Mouse (Mus musculus): ENCODE measurements at regions not wholly inside any gene's neighbourhood (a gene's known extent, or its start where the extent isn't known, plus 50 kb on each side); places are given as distances from the start of the nearest gene placed in this dataset.

DNA sequence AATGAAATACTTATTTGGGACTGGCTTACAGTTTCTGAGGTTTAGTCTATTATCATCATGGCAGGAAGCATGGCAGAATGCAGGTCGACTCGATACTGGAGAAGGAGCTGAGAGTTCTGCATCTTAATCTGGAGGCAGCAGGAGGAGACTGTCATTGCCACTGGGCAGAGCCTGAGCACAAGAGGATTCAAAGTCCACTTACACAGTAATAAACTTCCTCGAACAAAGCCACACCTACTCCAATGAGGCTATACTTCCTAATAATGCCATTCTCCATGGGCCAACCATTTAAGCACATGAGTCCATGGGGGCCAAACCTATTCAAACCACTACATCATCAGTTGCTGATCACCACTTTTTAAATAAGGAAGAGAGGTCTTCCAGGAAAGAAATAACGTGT lies 393.5 kb downstream of the Gja1 start:
- DNase-seq (ENCODE audit: low read depth, low spot score) = no peak

DNA sequence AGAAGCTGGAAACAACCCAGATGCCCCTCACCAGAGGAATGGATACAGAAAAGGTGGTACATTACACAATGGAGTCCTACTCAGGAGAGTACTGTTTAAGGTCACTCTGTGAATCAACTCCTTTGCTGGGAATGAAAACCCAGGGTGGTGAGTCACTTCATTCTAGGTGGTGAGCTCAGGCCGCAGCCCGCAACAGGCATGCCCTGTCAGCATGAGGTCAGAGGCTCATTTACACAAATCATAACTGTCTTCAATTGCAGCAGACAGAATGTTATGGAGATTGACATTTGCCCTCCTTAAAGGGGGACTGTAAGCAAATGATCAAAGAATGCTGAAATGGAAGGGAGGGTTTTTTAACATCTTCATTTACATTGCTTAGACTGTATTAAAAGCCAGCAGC lies 405.1 kb downstream of the Gja1 start:
- DNase-seq (ENCODE audit: low read depth, low spot score) = no peak

- DNase-seq (ENCODE audit: low read depth, low spot score) = no peak
Measured at GRCm38 (mm10) chr10:56783941-56784340, 406.8 kb downstream of the Gja1 start.

- no peak for DNase-seq (ENCODE audit: low read depth, low spot score)
Measured at GRCm38 (mm10) chr10:56788081-56788480, 411.0 kb downstream of the Gja1 start.

DNA sequence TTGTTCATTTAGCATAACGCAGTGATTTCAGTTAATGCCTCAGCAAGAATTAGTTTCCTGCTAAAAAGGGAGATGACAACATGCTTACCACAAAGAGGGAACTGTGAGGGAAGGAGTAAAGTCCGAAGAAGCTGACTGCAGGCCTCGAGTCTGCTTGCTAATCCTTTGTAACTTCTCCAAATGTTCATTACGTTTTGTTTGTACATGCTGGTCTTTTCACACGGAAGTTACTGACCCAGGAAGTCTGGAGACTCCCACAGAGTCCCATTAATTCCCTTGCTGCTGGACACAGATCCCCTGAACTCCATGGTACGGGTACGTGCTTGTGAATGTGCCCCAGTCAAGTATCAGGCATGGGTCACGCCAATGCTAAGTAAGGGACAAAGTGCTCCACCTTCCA lies 415.9 kb downstream of the Gja1 start:
- no peak for DNase-seq (ENCODE audit: low read depth, low spot score)

GRCm38 (mm10) chr10:56795396-56795795 lies 418.3 kb downstream of the Gja1 start:
- peak; percentile 54 for DNase-seq (ENCODE audit: low read depth, low spot score)

DNA sequence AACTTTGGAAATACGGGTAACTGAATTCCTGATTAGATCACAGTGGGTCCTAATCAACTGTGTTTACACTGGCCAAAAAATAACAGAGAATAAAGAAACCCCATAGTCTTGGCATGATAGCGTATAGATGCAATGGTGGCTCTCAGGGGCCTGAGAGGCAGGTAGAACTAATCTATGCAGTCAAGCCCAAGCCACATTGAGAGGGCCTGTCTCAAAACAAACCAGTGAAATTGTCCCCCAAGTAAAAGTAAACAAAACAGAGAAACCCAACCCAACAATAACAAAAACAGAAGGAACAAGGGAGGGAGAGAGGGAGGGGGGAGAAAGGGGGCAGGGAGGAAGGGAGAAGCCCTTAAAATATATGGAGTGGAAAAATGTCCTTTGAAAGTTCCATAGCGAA lies 422.2 kb downstream of the Gja1 start:
- DNase-seq (ENCODE audit: low read depth, low spot score) = no peak

- no peak for DNase-seq (ENCODE audit: low read depth, low spot score)
Measured at GRCm38 (mm10) chr10:56799745-56800144, 422.6 kb downstream of the Gja1 start.

DNA sequence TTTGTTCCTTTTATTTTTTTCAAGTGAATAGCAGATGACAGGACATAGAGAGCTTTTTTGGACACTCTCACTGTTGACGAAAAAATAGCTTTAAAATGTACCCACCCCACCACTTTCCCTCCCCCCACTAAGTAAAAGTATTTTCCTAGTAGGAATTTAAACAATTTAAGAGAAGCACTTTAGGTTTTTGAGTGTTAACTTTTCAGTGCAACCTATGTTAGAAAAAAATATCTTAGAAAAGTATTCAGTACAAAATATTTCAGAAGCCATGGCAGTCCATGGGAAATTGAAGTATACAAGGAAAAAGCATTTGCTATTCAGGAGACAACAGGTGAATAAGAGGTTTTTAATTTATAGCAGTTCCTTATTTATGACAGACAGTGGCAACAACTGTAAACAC lies 431.9 kb downstream of the Gja1 start:
- DNase-seq (ENCODE audit: low read depth, low spot score) = no peak

GRCm38 (mm10) chr10:56822158-56822557 lies 445.0 kb downstream of the Gja1 start:
- DNase-seq (ENCODE audit: low read depth, low spot score) = peak; percentile 11

DNA sequence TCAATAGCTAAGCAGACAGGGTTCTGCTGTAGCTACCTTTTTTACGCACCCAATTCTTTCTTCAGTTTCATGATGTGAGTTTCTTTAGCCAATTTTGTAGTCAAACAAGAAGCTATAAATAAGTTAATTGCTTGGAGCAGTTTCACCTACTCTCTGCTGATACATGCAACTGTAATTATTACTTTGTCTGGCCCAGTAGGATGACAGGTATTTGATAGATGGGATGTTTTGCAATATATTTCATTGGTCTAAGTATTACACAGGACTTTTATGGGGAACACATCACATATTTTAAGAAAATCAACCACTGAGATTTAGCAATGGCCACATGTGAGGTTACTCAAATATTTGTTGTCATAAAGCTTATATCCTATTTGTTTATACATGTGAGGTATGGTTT lies 454.2 kb downstream of the Gja1 start:
- no peak for DNase-seq (ENCODE audit: low read depth, low spot score)

- no peak for DNase-seq (ENCODE audit: low read depth, low spot score)
Measured at GRCm38 (mm10) chr10:56831966-56832365, 454.8 kb downstream of the Gja1 start.

GRCm38 (mm10) chr10:56836130-56836529 lies 459.0 kb downstream of the Gja1 start:
- DNase-seq (ENCODE audit: low read depth, low spot score) = no peak

DNA sequence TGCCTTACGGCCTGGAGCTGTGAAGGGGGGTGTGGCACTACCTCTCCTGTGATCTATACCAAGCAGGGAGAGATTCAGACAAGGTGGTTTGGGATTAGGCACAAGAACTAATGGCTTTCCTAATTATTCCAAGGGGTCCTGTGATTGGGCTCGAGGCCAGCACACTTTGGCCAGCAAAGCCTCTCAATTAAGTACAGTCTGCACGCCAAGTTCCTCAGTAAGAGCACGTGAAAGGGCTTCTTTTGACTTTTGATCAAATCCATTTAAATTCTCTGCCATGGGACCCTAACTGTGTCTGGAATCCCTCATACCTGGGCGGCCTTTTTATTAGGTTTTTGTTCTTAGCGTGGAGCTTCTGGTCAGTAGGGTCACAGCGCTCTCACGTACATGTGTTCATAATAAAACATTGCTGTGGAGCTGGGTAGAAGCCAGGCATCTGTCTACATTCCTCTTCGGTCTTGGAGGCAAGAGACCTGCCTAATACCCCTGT lies 461.9 kb downstream of the Gja1 start:
- DNase-seq (ENCODE audit: low read depth, low spot score) = no peak

DNA sequence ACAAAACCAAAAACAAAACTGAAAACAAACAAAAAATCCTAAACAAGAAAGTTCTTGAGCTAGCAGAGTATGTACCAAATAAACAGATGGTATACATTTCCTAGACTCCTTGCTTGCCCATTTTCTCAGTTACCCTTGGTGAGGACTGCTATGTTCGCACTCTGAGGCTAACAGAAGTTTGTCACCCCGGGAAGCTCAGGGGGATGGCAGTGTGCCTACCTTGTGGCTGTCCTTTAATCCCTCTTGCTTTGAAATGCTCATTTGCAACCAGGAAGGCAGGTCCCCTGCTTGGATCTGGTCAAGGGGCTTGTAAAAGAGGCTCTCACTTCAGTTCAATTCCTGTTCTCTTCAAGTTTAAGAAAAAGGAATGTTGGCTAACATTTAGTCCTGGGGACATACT lies 462.4 kb downstream of the Gja1 start:
- no peak for DNase-seq (ENCODE audit: low read depth, low spot score)

- no peak for DNase-seq (ENCODE audit: low read depth, low spot score)
Measured at GRCm38 (mm10) chr10:56840732-56841131, 463.6 kb downstream of the Gja1 start.

- no peak for DNase-seq (ENCODE audit: low read depth, low spot score)
Measured at GRCm38 (mm10) chr10:56841486-56841885, 464.4 kb downstream of the Gja1 start.

DNA sequence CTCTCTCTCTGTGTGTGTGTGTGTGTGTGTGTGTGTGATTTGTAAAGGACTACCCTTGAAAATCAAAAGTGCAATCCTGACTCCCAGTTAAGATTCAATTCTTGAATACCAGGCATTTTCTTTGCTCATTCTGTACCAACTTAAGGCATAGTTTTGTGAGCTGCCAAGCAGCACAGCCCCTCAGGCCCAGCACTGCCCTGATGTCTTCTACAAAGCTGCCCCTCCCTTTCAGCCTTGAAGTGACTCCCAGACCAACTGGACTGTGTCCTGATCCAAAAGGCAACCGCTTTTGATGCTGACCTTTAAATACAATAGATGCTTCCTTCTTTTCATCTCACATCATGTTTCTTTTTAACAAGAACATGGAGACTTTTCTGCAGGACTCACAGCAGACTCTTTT lies 464.8 kb downstream of the Gja1 start:
- DNase-seq (ENCODE audit: low read depth, low spot score) = no peak

DNA sequence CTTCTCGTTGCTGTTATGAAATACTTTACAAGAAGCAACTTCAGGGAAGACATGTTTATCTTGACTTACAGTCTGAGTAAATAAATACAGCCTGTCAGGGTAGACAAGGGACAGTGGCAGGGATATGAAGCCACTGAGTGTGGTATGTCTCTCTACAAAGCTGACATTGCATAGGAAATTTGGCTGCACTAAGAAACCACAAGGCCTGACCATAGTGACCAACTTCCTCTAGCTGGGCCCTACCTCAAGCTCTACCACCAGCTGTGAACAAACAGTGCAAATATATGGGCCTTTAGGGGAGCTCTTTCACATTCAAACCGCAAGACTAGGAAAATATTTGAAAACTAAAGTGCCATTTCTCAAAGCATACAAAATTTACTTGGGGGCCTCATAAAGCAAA lies 475.4 kb downstream of the Gja1 start:
- DNase-seq (ENCODE audit: low read depth, low spot score) = no peak

DNA sequence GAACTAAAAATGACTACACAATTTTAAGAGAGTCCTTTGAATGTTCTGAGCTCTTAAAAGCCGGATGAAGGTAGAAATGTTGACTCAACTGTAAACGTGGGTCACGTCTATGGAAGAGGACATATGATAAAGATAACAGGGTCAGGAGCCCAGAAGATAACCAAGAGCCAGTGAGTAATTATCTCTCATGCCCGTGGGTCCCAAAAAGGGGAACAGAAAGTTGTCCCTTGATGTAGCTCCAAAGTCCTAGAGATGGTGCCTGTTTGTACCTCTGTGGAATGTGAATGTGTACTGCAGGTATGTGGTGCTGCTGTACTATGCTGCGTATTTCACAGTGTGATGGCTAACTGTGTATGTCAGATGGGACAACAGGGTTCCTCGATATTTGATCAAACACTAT lies 479.1 kb downstream of the Gja1 start:
- DNase-seq (ENCODE audit: low read depth, low spot score) = no peak

GRCm38 (mm10) chr10:56879744-56880143 lies 502.6 kb downstream of the Gja1 start:
- no peak for DNase-seq (ENCODE audit: low read depth, low spot score)

DNA sequence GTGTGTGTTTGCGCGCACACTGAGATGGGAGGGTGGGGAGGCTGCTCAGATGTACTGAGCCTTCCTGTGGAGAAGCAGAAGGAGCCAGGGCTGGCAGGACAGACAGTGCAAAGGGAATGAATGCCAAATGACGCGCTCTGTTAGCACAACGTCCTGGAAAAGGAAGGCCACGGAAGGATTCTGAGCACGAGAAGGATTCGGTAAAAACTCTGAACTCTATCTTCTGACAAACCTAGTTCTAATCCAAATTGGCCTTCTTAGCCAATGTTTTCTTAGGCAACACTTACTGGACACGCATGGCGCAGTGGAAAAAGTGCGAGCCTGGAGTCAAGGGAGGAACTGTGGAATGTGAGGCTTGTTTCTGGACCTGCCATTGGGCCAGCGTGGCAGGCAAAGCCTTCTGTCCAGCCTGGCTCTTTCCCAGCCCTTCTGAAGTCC lies 503.0 kb downstream of the Gja1 start:
- DNase-seq (ENCODE audit: low read depth, low spot score) = no peak

- DNase-seq (ENCODE audit: low read depth, low spot score) = peak; percentile 59
Measured at GRCm38 (mm10) chr10:56884456-56885410, 507.6 kb downstream of the Gja1 start.
